Mouse (Mus musculus) hindbrain, embryonic 13.5 days (tissue): ENCODE measurements around the gene Sphkap. TPM values are rescaled to one million over a fixed set of nuclear protein-coding genes. Genes with fewer than 3 reads are reported as not detected.

Experiments
- ATAC-seq: fragments of 200-750 bp; cut with Nextera tagmentation; 2 replicates; pipeline ENCODE4 v1.8.0; 2017; ENCODE audit warnings: moderate TSS enrichment; ENCODE audit not compliant: low FRiP score
- H3K27ac ChIP-seq: fragments of 300-500 bp; sonication (generic); 2 replicates; pipeline ENCODE4 v1.5.1; 2015; ENCODE audit warnings: inconsistent platforms, mild to moderate bottlenecking, moderate library complexity
- H3K27me3 ChIP-seq: fragments of 300-500 bp; sonication (generic); 2 replicates; pipeline ENCODE4 v1.6.1; 2015; ENCODE audit warnings: mild to moderate bottlenecking, inconsistent platforms
- H3K36me3 ChIP-seq: fragments of 300-500 bp; sonication (generic); 2 replicates; pipeline ENCODE4 v1.6.1; 2015; ENCODE audit warnings: mild to moderate bottlenecking, inconsistent platforms
- H3K4me1 ChIP-seq: fragments of 300-500 bp; sonication (generic); replicated peaks from 2 replicates; pipeline ENCODE4 v1.6.1; 2015; ENCODE audit warnings: inconsistent platforms
- H3K4me2 ChIP-seq: fragments of 300-500 bp; sonication (generic); 2 replicates; pipeline ENCODE4 v1.6.1; 2015; ENCODE audit warnings: inconsistent platforms, mild to moderate bottlenecking, moderate library complexity
- H3K4me3 ChIP-seq: fragments of 300-500 bp; sonication (generic); 2 replicates; pipeline ENCODE4 v1.5.1; 2015; ENCODE audit warnings: mild to moderate bottlenecking, inconsistent platforms
- H3K9ac ChIP-seq: fragments of 300-500 bp; sonication (generic); 2 replicates; pipeline ENCODE4 v1.6.1; 2015; ENCODE audit warnings: mild to moderate bottlenecking, inconsistent platforms
- H3K9me3 ChIP-seq: fragments of 300-500 bp; sonication (generic); 2 replicates; pipeline ENCODE4 v1.6.1; 2016; ENCODE audit warnings: inconsistent platforms
- WGBS: fragments of 180-500 bp; shearing (Covaris S2); methylation state at CpG from one replicate; pipeline ENCODE4 v1.1.7; 2015; 5-methylcytosine and 5-hydroxymethylcytosine counted together
- polyA plus RNA-seq: library from polyadenylated mRNA; unstranded; fragments of >200 nt; fragmentation: Nextera tagmentation; extraction: Ambion mirVana; gene quantifications from 2 replicates; pipeline ENCODE4 v1.2.1, GENCODE M21; 2015

The Sphkap gene
- polyA plus RNA-seq = 5.3 and 5.6 TPM in 2 replicates

- Histone ChIP-seq H3K4me2 (peak within 1 kb of the TSS; percentile 87), H3K4me3 (peak within 1 kb of the TSS; percentile 48), H3K27ac (no peak within 1 kb of the TSS), H3K27me3 (peaks cover 15% of the 10 kb centered on the region), H3K9ac (peak within 1 kb of the TSS; percentile 73), H3K36me3 (no peaks in the 10 kb centered on the region), H3K9me3 (no peaks in the 10 kb centered on the region), H3K4me1 (peaks cover 16% of the 10 kb centered on the region)
- ATAC-seq = peak; percentile 91
- WGBS = under 1% methylated on average over 16 of the region's 16 CpGs
Measured at GRCm38 (mm10) chr1:83408021-83408464, at the start of gene Sphkap. Sphkap (minus strand) TSS chr1:83408200.

GRCm38 (mm10) chr1:83451291-83451690 is 43.3 kb upstream of the Sphkap start:
- H3K4me1 ChIP-seq = no peaks in the 10 kb centered on the region
- H3K27ac ChIP-seq = no peak overlapping the region
- no peak for ATAC-seq
- no peak overlapping the region for H3K9ac ChIP-seq
- no peaks in the 10 kb centered on the region for H3K27me3 ChIP-seq
- no peak overlapping the region for H3K4me2 ChIP-seq
- H3K4me3 ChIP-seq = no peak overlapping the region
- no peaks in the 10 kb centered on the region for H3K9me3 ChIP-seq
- 69% methylated on average over 5 of the region's 5 CpGs for WGBS
- no peaks in the 10 kb centered on the region for H3K36me3 ChIP-seq

DNA sequence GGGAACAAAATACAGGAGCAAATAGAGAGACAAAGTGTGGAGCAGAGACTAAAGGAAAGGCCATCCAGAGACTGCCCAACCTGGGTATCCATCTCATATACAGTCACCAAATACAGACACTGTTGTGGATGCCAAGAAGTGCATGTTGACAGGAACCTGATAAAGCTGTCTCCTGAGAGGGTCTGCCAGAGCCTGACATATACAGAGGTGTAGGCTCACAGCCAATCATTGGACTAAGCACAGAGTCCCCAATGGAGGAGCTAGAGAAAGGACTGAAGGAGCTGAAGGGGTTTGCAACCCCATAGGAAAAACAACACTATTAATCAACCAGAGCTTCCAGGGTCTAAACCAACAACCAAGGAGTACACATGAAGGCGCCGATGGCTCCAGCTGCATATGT is 32.4 kb upstream of the Sphkap start:
- H3K4me2 ChIP-seq = no peak overlapping the region
- no peaks in the 10 kb centered on the region for H3K4me1 ChIP-seq
- H3K9ac ChIP-seq = no peak overlapping the region
- H3K4me3 ChIP-seq = no peak overlapping the region
- H3K27me3 ChIP-seq = no peaks in the 10 kb centered on the region
- no peak for ATAC-seq
- H3K27ac ChIP-seq = no peak overlapping the region
- 94% methylated on average over 2 of the region's 2 CpGs for WGBS
- no peaks in the 10 kb centered on the region for H3K9me3 ChIP-seq
- H3K36me3 ChIP-seq = no peaks in the 10 kb centered on the region

- ATAC-seq = no peak
Measured at GRCm38 (mm10) chr1:83433932-83434331, 25.9 kb upstream of the Sphkap start.

GRCm38 (mm10) chr1:83429866-83430265 is 21.9 kb upstream of the Sphkap start:
- no peaks in the 10 kb centered on the region for H3K36me3 ChIP-seq
- H3K4me1 ChIP-seq = peaks cover 4% of the 10 kb centered on the region
- ATAC-seq = no peak
- no peak overlapping the region for H3K4me3 ChIP-seq
- H3K9me3 ChIP-seq = no peaks in the 10 kb centered on the region
- H3K4me2 ChIP-seq = no peak overlapping the region
- H3K27ac ChIP-seq = no peak overlapping the region
- H3K9ac ChIP-seq = no peak overlapping the region
- no peaks in the 10 kb centered on the region for H3K27me3 ChIP-seq

More at GRCm38 (mm10) chr1:83433932-83434331, 25.9 kb upstream of the Sphkap start:
- WGBS = 94% methylated on average over 3 of the region's 3 CpGs
- Histone ChIP-seq H3K4me3 (no peak overlapping the region), H3K4me1 (peaks cover 4% of the 10 kb centered on the region), H3K36me3 (no peaks in the 10 kb centered on the region), H3K4me2 (no peak overlapping the region), H3K9me3 (no peaks in the 10 kb centered on the region), H3K27ac (no peak overlapping the region), H3K27me3 (no peaks in the 10 kb centered on the region), H3K9ac (no peak overlapping the region)

- Histone ChIP-seq H3K27ac (no peak overlapping the region), H3K4me3 (peak overlapping the region; percentile 48), H3K9me3 (no peaks in the 10 kb centered on the region), H3K4me1 (peaks cover 16% of the 10 kb centered on the region), H3K9ac (peak overlapping the region; percentile 73), H3K4me2 (peak overlapping the region; percentile 87), H3K36me3 (no peaks in the 10 kb centered on the region), H3K27me3 (peaks cover 15% of the 10 kb centered on the region)
- WGBS = 6% methylated on average over 11 of the region's 11 CpGs
- ATAC-seq = peak; percentile 64
Measured at GRCm38 (mm10) chr1:83407616-83408015, 384 bp downstream of the Sphkap start.

DNA sequence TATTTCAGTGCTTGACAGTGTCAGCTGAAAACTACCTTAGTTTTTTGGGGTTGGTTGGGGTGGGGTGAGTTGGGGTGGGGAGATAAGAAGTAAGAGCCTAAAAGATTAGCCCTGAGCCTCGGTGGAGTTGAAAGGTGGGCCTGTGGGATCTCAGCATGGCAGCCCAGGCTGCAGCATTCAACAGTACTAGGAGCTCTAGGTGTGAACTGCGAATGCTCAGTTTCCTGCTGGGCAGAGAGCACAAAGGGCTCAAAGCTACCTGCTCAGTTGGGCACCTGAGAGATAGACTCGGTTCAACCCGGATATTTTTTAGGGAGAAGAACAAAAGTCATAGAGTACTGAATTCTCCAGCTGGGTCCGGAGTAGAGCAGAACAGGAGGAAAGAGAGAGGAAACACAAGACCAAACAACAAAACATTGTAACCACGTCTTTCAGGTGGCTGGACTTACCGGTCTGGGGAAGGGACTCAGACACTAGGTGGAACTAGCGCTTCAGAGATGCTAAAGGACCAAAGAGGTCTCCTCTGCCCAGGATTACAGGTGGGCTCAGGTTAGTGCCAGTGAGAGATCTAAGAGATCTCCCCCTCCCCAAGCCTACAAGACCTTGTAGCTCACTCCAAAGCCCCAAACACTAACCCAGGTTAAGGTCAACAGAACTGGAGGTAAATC is 984 bp downstream of the Sphkap start:
- no peaks in the 10 kb centered on the region for H3K9me3 ChIP-seq
- peak overlapping the region; percentile 73 for H3K9ac ChIP-seq
- peak overlapping the region; percentile 87 for H3K4me2 ChIP-seq
- peak overlapping the region; percentile 48 for H3K4me3 ChIP-seq
- 8% methylated on average over 8 of the region's 8 CpGs for WGBS
- no peaks in the 10 kb centered on the region for H3K36me3 ChIP-seq
- H3K27ac ChIP-seq = no peak overlapping the region
- peaks cover 15% of the 10 kb centered on the region for H3K27me3 ChIP-seq
- H3K4me1 ChIP-seq = peaks cover 16% of the 10 kb centered on the region
- peak; percentile 54 for ATAC-seq

DNA sequence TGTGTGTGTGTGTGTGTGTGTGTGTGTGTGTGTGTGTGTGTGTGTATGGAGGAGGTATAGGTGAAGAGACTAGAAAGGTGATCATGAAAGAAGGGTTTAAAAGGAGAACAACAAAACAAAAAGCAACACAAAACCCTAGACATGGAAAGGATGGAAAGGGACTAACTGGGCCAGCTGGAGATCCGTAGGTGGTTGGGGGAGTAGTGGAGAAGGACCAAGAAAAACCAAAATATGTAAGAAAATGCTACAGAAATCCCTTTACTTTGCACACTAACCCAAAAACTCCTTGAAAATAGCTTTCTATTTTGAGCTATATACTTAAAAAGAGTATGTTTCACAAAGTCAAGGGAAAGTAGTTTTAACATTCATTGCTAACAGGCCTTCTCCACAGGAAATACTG is 6.9 kb downstream of the Sphkap start:
- no peak for ATAC-seq
- Histone ChIP-seq H3K9ac (no peak overlapping the region), H3K36me3 (no peaks in the 10 kb centered on the region), H3K9me3 (no peaks in the 10 kb centered on the region), H3K27me3 (no peaks in the 10 kb centered on the region), H3K4me2 (no peak overlapping the region), H3K4me1 (no peaks in the 10 kb centered on the region), H3K27ac (no peak overlapping the region), H3K4me3 (no peak overlapping the region)
- WGBS = 95% methylated on average over 1 of the region's 1 CpGs

- no peak for ATAC-seq
- Histone ChIP-seq H3K27ac (no peak overlapping the region), H3K4me1 (no peaks in the 10 kb centered on the region), H3K36me3 (no peaks in the 10 kb centered on the region), H3K27me3 (no peaks in the 10 kb centered on the region), H3K9ac (no peak overlapping the region), H3K4me2 (no peak overlapping the region), H3K9me3 (no peaks in the 10 kb centered on the region), H3K4me3 (no peak overlapping the region)
- 81% methylated on average over 2 of the region's 2 CpGs for WGBS
Measured at GRCm38 (mm10) chr1:83396284-83396683, 11.7 kb downstream of the Sphkap start.

DNA sequence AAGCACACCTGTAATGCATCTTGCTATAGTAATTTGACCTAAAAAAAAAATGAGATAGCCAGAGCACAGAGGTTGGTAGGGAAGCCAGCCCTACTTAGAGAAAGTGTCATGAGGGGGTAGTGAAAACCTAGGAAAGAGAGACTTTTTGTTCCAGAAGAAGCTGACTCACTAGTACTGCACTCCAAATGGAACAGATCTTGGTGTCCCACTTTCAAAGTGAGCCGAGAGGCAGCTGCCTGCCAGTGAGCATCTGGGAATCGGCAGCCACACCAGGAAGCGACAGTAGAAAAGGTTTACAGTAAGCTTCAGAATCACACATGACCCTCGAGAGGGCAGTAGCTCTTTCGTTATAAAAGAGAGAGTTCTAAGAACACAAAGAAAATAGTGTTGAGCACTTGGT is 12.4 kb downstream of the Sphkap start:
- 88% methylated on average over 5 of the region's 5 CpGs for WGBS
- Histone ChIP-seq H3K9me3 (no peaks in the 10 kb centered on the region), H3K9ac (no peak overlapping the region)

GRCm38 (mm10) chr1:83389419-83389818 is 18.6 kb downstream of the Sphkap start:
- 59% methylated on average over 4 of the region's 4 CpGs for WGBS
- Histone ChIP-seq H3K4me2 (no peak overlapping the region), H3K27me3 (no peaks in the 10 kb centered on the region), H3K9ac (no peak overlapping the region), H3K4me1 (0 out of 2 replicates have a peak, but pooled peaks cover 6% of the 10 kb centered on the region), H3K4me3 (no peak overlapping the region), H3K36me3 (no peaks in the 10 kb centered on the region), H3K27ac (no peak overlapping the region), H3K9me3 (no peaks in the 10 kb centered on the region)
- ATAC-seq = no peak

More for the DNA sequence above, 12.4 kb downstream of the Sphkap start:
- H3K4me1 ChIP-seq = no peaks in the 10 kb centered on the region
- no peak overlapping the region for H3K27ac ChIP-seq
- no peak overlapping the region for H3K4me2 ChIP-seq
- H3K4me3 ChIP-seq = no peak overlapping the region
- no peaks in the 10 kb centered on the region for H3K27me3 ChIP-seq
- ATAC-seq = no peak
- no peaks in the 10 kb centered on the region for H3K36me3 ChIP-seq

GRCm38 (mm10) chr1:83377404-83377803 is 30.6 kb downstream of the Sphkap start:
- H3K27ac ChIP-seq = no peak overlapping the region
- WGBS = 76% methylated on average over 1 of the region's 1 CpGs
- H3K36me3 ChIP-seq = no peaks in the 10 kb centered on the region
- H3K4me2 ChIP-seq = no peak overlapping the region
- no peaks in the 10 kb centered on the region for H3K4me1 ChIP-seq
- ATAC-seq = no peak
- no peak overlapping the region for H3K9ac ChIP-seq
- H3K27me3 ChIP-seq = no peaks in the 10 kb centered on the region
- H3K9me3 ChIP-seq = no peaks in the 10 kb centered on the region
- H3K4me3 ChIP-seq = no peak overlapping the region

- no peaks in the 10 kb centered on the region for H3K9me3 ChIP-seq
- ATAC-seq = no peak
- WGBS = 57% methylated on average over 5 of the region's 5 CpGs
Measured at GRCm38 (mm10) chr1:83366456-83366855, 41.5 kb downstream of the Sphkap start.

More at GRCm38 (mm10) chr1:83366456-83366855, 41.5 kb downstream of the Sphkap start:
- H3K27me3 ChIP-seq = no peaks in the 10 kb centered on the region
- H3K4me2 ChIP-seq = no peak overlapping the region
- H3K9ac ChIP-seq = no peak overlapping the region
- H3K27ac ChIP-seq = peak overlapping the region; percentile 5; the same call in 1 of the 2 replicates
- no peaks in the 10 kb centered on the region for H3K36me3 ChIP-seq
- H3K4me3 ChIP-seq = no peak overlapping the region
- H3K4me1 ChIP-seq = no peaks in the 10 kb centered on the region; the same call in 1 of the 2 replicates
